Mouse (Mus musculus): Measurements from ENCODE around the gene Tnrc6c.

DNA sequence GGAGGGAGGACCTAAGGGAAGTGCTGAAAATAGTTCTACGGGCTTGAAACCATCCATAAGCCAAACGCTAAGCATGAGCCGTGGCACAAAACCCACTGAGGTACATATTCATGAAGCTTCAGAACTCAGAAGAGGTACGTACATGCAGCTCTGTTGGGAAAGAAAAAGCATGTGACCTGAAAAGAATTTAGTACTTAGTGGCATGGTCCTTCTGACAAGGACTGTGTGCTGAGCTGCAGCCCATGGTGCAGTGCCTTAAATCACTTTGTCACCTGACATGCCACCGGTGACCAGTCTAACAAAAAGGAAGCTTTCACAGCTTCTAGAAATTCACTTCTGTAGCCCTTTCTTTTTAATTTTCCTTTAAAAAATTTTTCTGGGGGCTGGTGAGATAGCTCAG is 40.0 kb downstream of the Tnrc6c start:
- TF ChIP-seq CTCF (IDR thresholded peaks at IDR 0.05; ENCODE audit: extremely low read depth, insufficient read depth, insufficient read length, insufficient replicate concordance) (no peak), POLR2A (IDR thresholded peaks at IDR 0.05; ENCODE audit: low read depth, low read length) (no peak)
